Mouse (Mus musculus): ENCODE measurements around the gene Krt31. TPM values are rescaled to one million over a fixed set of nuclear protein-coding genes. Genes with fewer than 3 reads are reported as not detected.

Gene Krt31
- total RNA-seq (2021): not detected
- long read RNA-seq, experiment 1: 0 reads
- long read RNA-seq, experiment 2: 0 reads

GRCm38 (mm10) chr11:100050451-100050850, at the start of gene Krt31:
Gene Krt31 (minus strand): TSS chr11:100050551.
- no peak for DNase-seq

DNA sequence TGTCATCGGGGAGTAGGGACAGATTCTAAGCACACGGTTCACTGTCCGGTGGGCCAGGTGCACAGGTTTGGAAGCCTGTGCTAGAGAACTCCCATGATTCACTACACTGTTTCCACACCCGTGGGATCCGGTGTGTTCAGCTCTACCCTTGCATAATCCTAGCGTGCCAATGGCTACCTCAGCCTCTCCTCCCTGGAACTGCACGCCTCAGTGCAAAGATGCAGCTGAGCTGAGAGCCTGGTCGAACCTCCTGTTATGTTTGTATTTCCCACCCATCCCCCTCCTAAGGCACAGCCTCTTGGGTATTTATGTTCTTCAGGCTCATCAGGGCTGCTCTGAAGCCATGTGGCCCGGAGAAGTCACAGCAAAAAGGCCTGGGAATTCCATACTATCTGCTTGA, 47.5 kb upstream of the Krt31 start:
- DNase-seq: no peak

GRCm38 (mm10) chr11:100096141-100096540, 45.8 kb upstream of the Krt31 start, which contains the start of gene Krt35:
Gene Krt35 (minus strand): TSS chr11:100096241.
- DNase-seq: no peak

GRCm38 (mm10) chr11:100088378-100089025, 38.2 kb upstream of the Krt31 start:
- DNase-seq: no peak

- no peak for DNase-seq
These were observed 37.5 kb upstream of the Krt31 start, which contains the start of gene Krt32 for GRCm38 (mm10) chr11:100087861-100088260. Gene Krt32 (minus strand): TSS chr11:100088226.

GRCm38 (mm10) chr11:100073873-100074272, 23.5 kb upstream of the Krt31 start:
- DNase-seq: no peak

- no peak for DNase-seq
These were observed 17.1 kb upstream of the Krt31 start for GRCm38 (mm10) chr11:100067293-100068036.

GRCm38 (mm10) chr11:100066236-100067010, 16.1 kb upstream of the Krt31 start:
- no peak for DNase-seq

GRCm38 (mm10) chr11:100058875-100059274, 8.5 kb upstream of the Krt31 start:
- no peak for DNase-seq

DNA sequence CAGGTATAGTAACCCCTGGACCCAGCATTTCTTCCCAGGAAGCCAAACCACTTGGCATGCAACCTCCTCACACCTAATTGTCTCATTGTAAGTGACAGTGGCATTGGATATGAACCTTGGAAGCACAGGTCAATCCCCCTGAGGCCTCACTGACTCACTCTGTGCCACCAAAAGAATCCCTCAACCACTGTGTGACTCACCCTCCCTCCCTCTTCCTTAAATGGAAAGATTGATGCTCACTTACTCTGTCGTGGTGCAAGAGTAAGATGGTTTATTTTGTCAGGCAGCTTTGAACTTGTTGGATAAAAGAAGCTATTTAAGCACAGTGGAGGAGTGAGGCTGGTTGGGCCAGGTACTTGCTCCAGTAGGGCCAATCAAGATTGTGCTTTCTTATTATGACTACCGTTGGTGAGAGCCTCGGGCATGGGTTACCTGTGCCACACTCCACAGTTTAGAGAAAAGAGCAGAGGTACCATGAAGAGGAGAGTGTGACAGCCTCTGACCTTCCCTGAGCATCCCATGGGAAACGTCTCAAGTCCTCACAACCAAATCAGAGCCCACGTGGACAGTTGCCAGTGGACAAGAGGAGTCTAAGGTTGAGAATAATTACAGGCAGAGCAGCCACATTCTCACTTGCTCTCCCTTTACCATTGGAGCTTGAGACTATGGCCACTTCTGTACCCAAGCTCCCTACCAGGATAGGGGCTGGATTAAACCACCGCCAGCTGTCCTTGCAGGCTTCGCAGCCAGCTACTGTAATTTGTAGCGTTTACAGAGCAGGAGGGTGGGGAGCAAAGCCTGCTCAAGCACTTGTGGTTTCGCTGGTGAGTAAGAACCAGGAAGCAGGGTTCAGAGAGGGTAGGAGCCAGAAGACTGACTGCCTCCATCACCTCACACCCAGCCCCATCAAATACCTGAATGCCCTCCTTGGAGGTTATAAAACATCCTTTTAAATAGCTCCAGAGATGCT, 5.6 kb upstream of the Krt31 start:
- DNase-seq: no peak

DNA sequence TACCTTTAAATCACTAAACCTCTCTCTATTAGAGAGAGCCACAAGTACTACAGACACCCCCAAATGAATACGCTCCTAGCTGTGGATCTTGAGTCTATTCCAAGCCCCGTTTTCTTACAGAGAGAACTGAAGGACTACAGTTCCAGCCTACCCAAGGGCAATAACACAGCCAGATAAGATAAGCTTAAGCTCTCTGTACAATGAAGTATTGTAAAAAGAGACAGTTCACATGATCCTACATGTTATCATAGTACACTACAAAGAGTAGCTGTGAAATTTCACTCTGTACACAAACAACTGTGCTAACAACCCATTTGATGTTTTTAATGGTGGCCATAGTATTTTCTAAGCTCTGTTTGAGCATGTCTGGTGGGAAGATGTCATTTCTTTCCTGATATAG, 3.2 kb downstream of the Krt31 start:
- no peak for DNase-seq

DNA sequence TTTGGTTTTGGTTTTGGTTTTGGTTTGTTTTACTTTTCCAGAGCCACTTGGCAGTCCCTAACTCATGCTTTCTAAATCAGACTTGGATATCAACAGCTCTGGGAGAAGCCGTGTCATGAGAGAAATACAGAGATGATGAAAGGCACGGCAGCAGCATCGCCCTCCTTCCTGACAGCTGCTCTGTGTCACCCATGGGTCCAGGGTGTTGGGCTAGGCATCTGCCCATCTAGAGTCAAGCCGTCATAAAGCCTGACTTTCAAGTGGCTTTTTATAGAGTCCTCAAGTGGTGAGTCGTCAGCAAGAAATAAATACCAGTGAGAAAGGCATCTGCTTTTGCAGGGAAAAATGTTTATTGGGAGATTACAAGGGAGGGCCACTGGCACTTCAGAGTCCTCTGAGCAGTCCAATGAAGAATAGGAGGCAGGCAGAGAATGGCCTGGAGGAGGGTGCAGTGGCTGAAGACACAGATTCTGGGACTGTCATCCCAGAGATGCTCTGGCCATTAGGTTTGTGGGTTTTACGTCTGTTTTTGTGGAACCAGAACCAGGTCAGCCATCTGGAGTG, 4.0 kb downstream of the Krt31 start:
- no peak for DNase-seq

- no peak for DNase-seq
These were observed 8.9 kb downstream of the Krt31 start, which contains the start of gene Krt34 for GRCm38 (mm10) chr11:100041454-100041853. Gene Krt34 (minus strand): TSS chr11:100041554.

- DNase-seq: no peak
These were observed 20.6 kb downstream of the Krt31 start, which contains the start of gene Krt33b for GRCm38 (mm10) chr11:100029768-100030167. Gene Krt33b (minus strand): TSS chr11:100029868.

GRCm38 (mm10) chr11:100021438-100021837, 28.9 kb downstream of the Krt31 start:
- no peak for DNase-seq

- DNase-seq: no peak
These were observed 30.9 kb downstream of the Krt31 start for GRCm38 (mm10) chr11:100019466-100019865.

- DNase-seq: no peak
These were observed 34.2 kb downstream of the Krt31 start, which contains the start of gene Krt33a for GRCm38 (mm10) chr11:100016112-100016511. Gene Krt33a (minus strand): TSS chr11:100016212.

DNA sequence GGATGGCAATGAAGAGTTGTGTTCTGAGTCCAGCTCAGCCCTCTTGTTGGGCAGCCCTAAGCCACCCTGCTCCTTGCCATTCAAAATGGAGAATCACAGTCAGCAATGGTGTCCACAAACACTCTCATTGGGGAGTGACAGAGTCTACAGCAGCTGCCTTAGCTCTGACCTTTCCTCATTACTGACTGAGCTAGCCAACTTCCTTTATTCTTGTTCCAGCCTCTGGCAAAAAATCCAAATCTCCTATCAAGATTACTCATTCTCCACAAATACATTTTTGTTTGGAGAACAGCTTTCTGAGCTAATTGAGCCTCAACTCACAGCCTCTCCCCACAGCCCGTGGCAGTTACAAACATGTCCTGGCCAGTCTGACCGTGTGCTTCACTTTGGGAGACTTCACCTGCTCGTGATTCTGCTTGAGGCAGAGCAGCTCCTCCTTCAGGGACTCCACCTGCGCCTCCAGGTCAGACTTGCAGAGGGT, 36.6 kb downstream of the Krt31 start:
- DNase-seq: no peak

DNA sequence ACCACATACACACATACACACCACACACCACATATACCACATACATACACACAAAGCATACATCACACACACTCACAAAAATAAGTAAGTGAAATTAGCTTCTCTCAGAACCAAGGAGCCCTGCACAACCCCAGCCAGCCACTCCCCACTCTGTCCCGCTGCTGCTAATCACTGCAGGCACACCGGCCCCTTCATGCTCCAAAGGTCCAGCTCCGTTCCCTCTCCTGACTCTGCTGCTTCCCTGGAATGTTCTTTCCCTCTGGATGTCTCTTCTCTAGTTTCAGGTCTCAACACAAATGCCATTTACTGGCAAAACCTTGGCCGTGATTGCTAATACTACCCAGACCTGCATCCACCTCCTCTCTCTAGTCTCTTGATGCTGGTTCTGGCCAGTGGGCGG, 39.7 kb downstream of the Krt31 start:
- no peak for DNase-seq

GRCm38 (mm10) chr11:100008336-100008735, 42.0 kb downstream of the Krt31 start:
- no peak for DNase-seq

GRCm38 (mm10) chr11:100006624-100007023, 43.7 kb downstream of the Krt31 start:
- DNase-seq: no peak
